Mouse (Mus musculus): ENCODE results near the gene Inpp5d. TPM values are rescaled to one million over a fixed set of nuclear protein-coding genes. Genes with fewer than 3 reads are reported as not detected.

Inpp5d gene
- polyA plus RNA-seq, 1 experiment from 2014 or later: 3.3 TPM

GRCm38 (mm10) chr1:87594261-87594660 lies 25.9 kb upstream of the Inpp5d start:
- ATAC-seq: no peak
- Histone ChIP-seq H3K36me3 (ENCODE audit: control insufficient read depth, insufficient read depth, low read length) (no peaks in the 10 kb centered on the region), H3K4me2 (ENCODE audit: low read length) (no peak overlapping the region), H3K27me3 (replicated peaks; ENCODE audit: control insufficient read depth, insufficient read depth, low read length) (no peaks in the 10 kb centered on the region), H3K9me3 (replicated peaks; ENCODE audit: control insufficient read depth, low read length) (no peaks in the 10 kb centered on the region), H3K9ac (ENCODE audit: low read length) (no peak overlapping the region), H3K4me3 (ENCODE audit: low read depth, low read length) (no peak overlapping the region), H3K27ac (ENCODE audit: low read depth, low read length) (no peak overlapping the region), H3K4me1 (ENCODE audit: control insufficient read depth, insufficient read depth, low read length) (no peaks in the 10 kb centered on the region)
- DNase-seq (ENCODE audit: low spot score): no peak
- 88% methylated on average over 3 of the region's 3 CpGs for WGBS

- WGBS: 96% methylated on average over 10 of the region's 10 CpGs
- no peak for ATAC-seq
- H3K27me3 ChIP-seq (replicated peaks; ENCODE audit: control insufficient read depth, insufficient read depth, low read length): no peaks in the 10 kb centered on the region
Measured at GRCm38 (mm10) chr1:87594671-87595070, 25.4 kb upstream of the Inpp5d start.

DNA sequence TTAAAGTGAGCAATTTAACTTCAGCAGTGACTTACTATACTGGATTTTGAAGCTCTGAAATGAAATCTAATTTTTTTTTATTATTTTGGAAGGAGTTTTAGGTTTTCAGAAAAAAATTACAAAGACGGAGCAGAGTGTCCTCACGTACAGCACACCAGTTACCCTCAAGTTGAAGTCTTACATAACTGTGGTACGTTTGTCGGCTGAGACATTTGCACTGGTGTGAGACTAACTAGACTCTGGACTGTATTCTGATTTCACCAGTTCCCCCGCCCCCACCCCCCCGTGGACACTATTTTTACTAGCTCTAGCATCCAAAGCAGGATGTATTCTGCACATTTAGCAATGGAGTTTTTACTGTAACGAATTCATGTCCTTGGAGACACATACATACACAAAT lies 19.6 kb upstream of the Inpp5d start:
- no peak overlapping the region for H3K27ac ChIP-seq (ENCODE audit: low read depth, low read length)
- no peaks in the 10 kb centered on the region for H3K9me3 ChIP-seq (replicated peaks; ENCODE audit: control insufficient read depth, low read length)
- 86% methylated on average over 7 of the region's 7 CpGs for WGBS
- DNase-seq (ENCODE audit: low spot score) (no peak), ATAC-seq (no peak)
- no peaks in the 10 kb centered on the region for H3K4me1 ChIP-seq (ENCODE audit: control insufficient read depth, insufficient read depth, low read length)
- H3K4me2 ChIP-seq (ENCODE audit: low read length): no peak overlapping the region
- H3K36me3 ChIP-seq (ENCODE audit: control insufficient read depth, insufficient read depth, low read length): no peaks in the 10 kb centered on the region
- no peak overlapping the region for H3K4me3 ChIP-seq (ENCODE audit: low read depth, low read length)
- no peaks in the 10 kb centered on the region for H3K27me3 ChIP-seq (replicated peaks; ENCODE audit: control insufficient read depth, insufficient read depth, low read length)
- H3K9ac ChIP-seq (ENCODE audit: low read length): no peak overlapping the region

More at GRCm38 (mm10) chr1:87594671-87595070, 25.4 kb upstream of the Inpp5d start:
- no peak for DNase-seq (ENCODE audit: low spot score)
- Histone ChIP-seq H3K27ac (ENCODE audit: low read depth, low read length) (no peak overlapping the region), H3K4me3 (ENCODE audit: low read depth, low read length) (no peak overlapping the region), H3K4me1 (ENCODE audit: control insufficient read depth, insufficient read depth, low read length) (no peaks in the 10 kb centered on the region), H3K9ac (ENCODE audit: low read length) (no peak overlapping the region), H3K4me2 (ENCODE audit: low read length) (no peak overlapping the region), H3K9me3 (replicated peaks; ENCODE audit: control insufficient read depth, low read length) (no peaks in the 10 kb centered on the region), H3K36me3 (ENCODE audit: control insufficient read depth, insufficient read depth, low read length) (no peaks in the 10 kb centered on the region)

DNA sequence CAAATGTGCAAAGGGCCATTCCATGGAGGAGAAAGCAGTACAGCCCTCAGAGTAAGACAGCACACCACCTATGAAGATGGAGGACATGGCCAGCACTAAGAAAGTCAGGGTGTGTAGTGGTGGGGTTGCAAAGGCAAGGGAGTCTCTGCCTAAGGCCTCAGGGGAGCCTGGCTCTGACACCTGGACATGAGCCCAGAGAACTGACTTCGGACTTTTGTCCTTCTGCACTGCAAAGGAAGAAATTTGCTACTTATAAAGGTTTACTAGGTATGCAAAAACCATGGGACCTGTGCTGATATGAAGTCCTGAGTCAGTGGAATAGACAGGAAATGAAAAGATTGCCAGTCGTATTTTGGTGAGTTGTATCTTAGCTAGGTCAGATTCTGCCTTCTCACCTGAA lies 18.3 kb upstream of the Inpp5d start:
- Histone ChIP-seq H3K9ac (ENCODE audit: low read length) (no peak overlapping the region), H3K4me1 (ENCODE audit: control insufficient read depth, insufficient read depth, low read length) (no peaks in the 10 kb centered on the region), H3K27ac (ENCODE audit: low read depth, low read length) (no peak overlapping the region), H3K27me3 (replicated peaks; ENCODE audit: control insufficient read depth, insufficient read depth, low read length) (no peaks in the 10 kb centered on the region), H3K4me3 (ENCODE audit: low read depth, low read length) (no peak overlapping the region), H3K4me2 (ENCODE audit: low read length) (no peak overlapping the region), H3K9me3 (replicated peaks; ENCODE audit: control insufficient read depth, low read length) (no peaks in the 10 kb centered on the region), H3K36me3 (ENCODE audit: control insufficient read depth, insufficient read depth, low read length) (no peaks in the 10 kb centered on the region)
- 81% methylated on average over 2 of the region's 2 CpGs for WGBS
- DNase-seq (ENCODE audit: low spot score) (no peak), ATAC-seq (no peak)

DNA sequence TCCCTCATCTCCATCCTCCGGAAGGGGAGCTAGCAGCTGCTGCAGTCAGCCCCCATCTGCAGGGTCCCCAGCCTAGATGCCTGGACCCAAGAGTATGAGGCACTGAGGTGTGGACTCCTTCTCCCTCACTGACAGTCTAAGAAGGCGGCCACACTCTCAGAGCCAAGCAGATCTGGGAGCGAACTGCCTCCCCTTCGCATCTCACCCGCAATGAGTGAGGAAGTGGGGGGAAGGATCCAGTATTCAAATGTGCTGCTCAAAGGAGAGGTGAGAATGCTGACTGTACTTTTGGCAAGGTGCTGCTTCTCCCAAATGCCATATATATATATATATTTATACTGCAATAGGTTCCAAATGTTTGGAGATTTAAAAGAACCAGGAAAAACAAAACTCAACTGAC lies 16.7 kb upstream of the Inpp5d start:
- H3K4me2 ChIP-seq (ENCODE audit: low read length): no peak overlapping the region
- WGBS: 90% methylated on average over 5 of the region's 5 CpGs
- H3K36me3 ChIP-seq (ENCODE audit: control insufficient read depth, insufficient read depth, low read length): no peaks in the 10 kb centered on the region
- H3K27me3 ChIP-seq (replicated peaks; ENCODE audit: control insufficient read depth, insufficient read depth, low read length): no peaks in the 10 kb centered on the region
- H3K9ac ChIP-seq (ENCODE audit: low read length): no peak overlapping the region
- ATAC-seq (no peak), DNase-seq (ENCODE audit: low spot score) (no peak)
- H3K4me1 ChIP-seq (ENCODE audit: control insufficient read depth, insufficient read depth, low read length): no peaks in the 10 kb centered on the region
- H3K27ac ChIP-seq (ENCODE audit: low read depth, low read length): no peak overlapping the region
- no peaks in the 10 kb centered on the region for H3K9me3 ChIP-seq (replicated peaks; ENCODE audit: control insufficient read depth, low read length)
- no peak overlapping the region for H3K4me3 ChIP-seq (ENCODE audit: low read depth, low read length)

DNA sequence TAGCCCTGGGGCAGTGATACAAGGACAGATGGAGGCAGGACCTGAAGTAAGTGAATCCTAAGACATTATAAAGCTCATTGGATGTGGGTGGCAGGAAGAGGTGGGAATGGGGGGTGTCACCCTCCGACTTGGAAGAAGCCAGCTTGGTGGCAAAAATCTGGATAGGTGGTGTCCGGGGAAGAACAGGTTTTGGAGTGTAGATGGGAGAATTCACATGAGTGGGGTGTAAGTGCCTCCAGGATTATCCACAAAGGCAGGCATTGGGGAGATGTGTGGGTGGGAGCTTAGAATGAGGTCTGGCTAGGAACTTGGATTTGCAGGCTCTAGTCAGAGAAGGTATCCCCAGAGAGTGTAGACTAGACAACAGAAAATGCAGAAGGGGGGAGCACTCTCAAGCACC lies 14.8 kb upstream of the Inpp5d start:
- ATAC-seq (no peak), DNase-seq (ENCODE audit: low spot score) (no peak)
- Histone ChIP-seq H3K9me3 (replicated peaks; ENCODE audit: control insufficient read depth, low read length) (no peaks in the 10 kb centered on the region), H3K27ac (ENCODE audit: low read depth, low read length) (no peak overlapping the region), H3K4me3 (ENCODE audit: low read depth, low read length) (no peak overlapping the region), H3K4me1 (ENCODE audit: control insufficient read depth, insufficient read depth, low read length) (no peaks in the 10 kb centered on the region), H3K9ac (ENCODE audit: low read length) (no peak overlapping the region), H3K36me3 (ENCODE audit: control insufficient read depth, insufficient read depth, low read length) (no peaks in the 10 kb centered on the region), H3K4me2 (ENCODE audit: low read length) (no peak overlapping the region), H3K27me3 (replicated peaks; ENCODE audit: control insufficient read depth, insufficient read depth, low read length) (no peaks in the 10 kb centered on the region)
- WGBS: 83% methylated on average over 2 of the region's 2 CpGs

DNA sequence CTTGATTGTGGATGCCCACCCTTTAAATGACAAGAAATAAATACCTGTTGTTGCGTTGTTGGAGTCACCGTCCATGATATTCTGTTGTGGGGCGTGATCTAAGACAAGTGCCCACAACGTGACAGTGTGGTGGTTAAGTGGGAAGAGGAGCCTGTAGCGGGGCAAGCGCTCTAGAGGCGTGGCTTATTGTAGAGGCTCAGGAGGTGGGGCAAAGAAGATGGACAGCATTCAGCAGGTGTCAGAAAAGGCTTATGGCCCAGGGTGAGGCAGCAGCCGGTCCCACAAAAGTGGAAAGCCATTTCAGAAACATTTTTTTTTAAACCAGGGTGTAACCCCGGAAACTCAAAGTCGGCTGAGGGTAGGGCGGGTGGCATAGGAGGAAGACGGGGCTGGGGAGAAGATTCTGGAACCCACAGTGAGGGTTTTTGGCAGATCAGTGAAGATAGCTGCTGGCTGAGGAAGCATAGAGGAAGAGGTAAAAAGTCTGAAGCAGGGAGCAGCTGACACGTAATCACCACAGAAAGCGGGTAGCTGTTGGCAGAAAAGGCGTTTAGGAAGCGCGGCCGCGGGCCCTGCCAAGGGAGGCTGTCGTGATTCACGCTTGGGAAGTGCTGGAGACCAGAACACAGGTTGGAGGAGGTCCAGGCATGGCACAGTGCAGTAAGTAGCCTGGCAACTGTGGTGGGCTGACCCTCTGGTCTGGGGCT lies 12.6 kb upstream of the Inpp5d start:
- H3K4me1 ChIP-seq (ENCODE audit: control insufficient read depth, insufficient read depth, low read length): no peaks in the 10 kb centered on the region
- no peak overlapping the region for H3K9ac ChIP-seq (ENCODE audit: low read length)
- WGBS: 80% methylated on average over 21 of the region's 21 CpGs
- no peaks in the 10 kb centered on the region for H3K27me3 ChIP-seq (replicated peaks; ENCODE audit: control insufficient read depth, insufficient read depth, low read length)
- no peak overlapping the region for H3K4me3 ChIP-seq (ENCODE audit: low read depth, low read length)
- H3K27ac ChIP-seq (ENCODE audit: low read depth, low read length): no peak overlapping the region
- ATAC-seq (no peak), DNase-seq (ENCODE audit: low spot score) (peak; percentile 67)
- H3K36me3 ChIP-seq (ENCODE audit: control insufficient read depth, insufficient read depth, low read length): no peaks in the 10 kb centered on the region
- H3K4me2 ChIP-seq (ENCODE audit: low read length): no peak overlapping the region
- no peaks in the 10 kb centered on the region for H3K9me3 ChIP-seq (replicated peaks; ENCODE audit: control insufficient read depth, low read length)

DNA sequence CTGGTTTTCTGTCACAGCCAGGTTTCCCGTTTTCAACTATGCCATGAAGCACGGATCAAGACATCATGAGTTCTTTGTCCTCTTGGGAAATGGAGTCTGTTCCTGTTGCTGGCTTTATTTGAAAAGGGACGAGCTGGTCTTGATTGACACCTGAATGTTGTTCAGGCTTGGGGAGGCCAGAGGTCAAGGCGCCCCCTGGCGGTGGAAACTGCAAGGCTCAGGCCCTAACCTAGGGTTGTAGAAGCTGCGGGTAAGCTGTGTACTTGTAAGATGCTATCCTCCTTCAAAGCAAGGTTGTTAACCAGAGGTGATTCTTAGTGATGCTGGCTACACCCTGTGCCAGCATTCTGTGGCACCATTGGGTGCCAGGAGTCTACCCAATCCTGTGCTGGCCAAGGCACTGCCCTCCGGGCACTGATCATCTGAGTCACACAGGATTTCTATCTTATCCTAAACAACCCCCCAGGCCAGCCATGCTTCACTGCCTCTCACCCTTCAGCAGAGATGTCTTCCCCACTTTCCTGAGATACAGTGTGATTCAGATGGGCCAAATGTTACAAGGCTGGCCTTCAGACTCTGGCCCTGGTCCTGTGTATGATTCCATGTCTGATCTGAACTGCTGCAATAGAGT lies 11.6 kb upstream of the Inpp5d start:
- 26% methylated on average over 7 of the region's 7 CpGs for WGBS
- H3K4me1 ChIP-seq (ENCODE audit: control insufficient read depth, insufficient read depth, low read length): no peaks in the 10 kb centered on the region
- no peaks in the 10 kb centered on the region for H3K27me3 ChIP-seq (replicated peaks; ENCODE audit: control insufficient read depth, insufficient read depth, low read length)
- peak; percentile 33 for DNase-seq (ENCODE audit: low spot score)
- ATAC-seq: no peak
- H3K9ac ChIP-seq (ENCODE audit: low read length): no peak overlapping the region
- H3K4me2 ChIP-seq (ENCODE audit: low read length): no peak overlapping the region
- H3K36me3 ChIP-seq (ENCODE audit: control insufficient read depth, insufficient read depth, low read length): no peaks in the 10 kb centered on the region
- no peak overlapping the region for H3K27ac ChIP-seq (ENCODE audit: low read depth, low read length)
- H3K4me3 ChIP-seq (ENCODE audit: low read depth, low read length): no peak overlapping the region
- no peaks in the 10 kb centered on the region for H3K9me3 ChIP-seq (replicated peaks; ENCODE audit: control insufficient read depth, low read length)

- H3K36me3 ChIP-seq (ENCODE audit: control insufficient read depth, insufficient read depth, low read length): no peaks in the 10 kb centered on the region
- no peak overlapping the region for H3K4me2 ChIP-seq (ENCODE audit: low read length)
- no peaks in the 10 kb centered on the region for H3K27me3 ChIP-seq (replicated peaks; ENCODE audit: control insufficient read depth, insufficient read depth, low read length)
- no peaks in the 10 kb centered on the region for H3K4me1 ChIP-seq (ENCODE audit: control insufficient read depth, insufficient read depth, low read length)
- ATAC-seq (no peak), DNase-seq (ENCODE audit: low spot score) (no peak)
- WGBS: 86% methylated on average over 2 of the region's 2 CpGs
- no peaks in the 10 kb centered on the region for H3K9me3 ChIP-seq (replicated peaks; ENCODE audit: control insufficient read depth, low read length)
- no peak overlapping the region for H3K4me3 ChIP-seq (ENCODE audit: low read depth, low read length)
- H3K27ac ChIP-seq (ENCODE audit: low read depth, low read length): no peak overlapping the region
- no peak overlapping the region for H3K9ac ChIP-seq (ENCODE audit: low read length)
Measured at GRCm38 (mm10) chr1:87614576-87615295, 5.4 kb upstream of the Inpp5d start.
